Mouse (Mus musculus): ENCODE measurements around the gene Stx3. TPM values are rescaled to one million over a fixed set of nuclear protein-coding genes. Genes with fewer than 3 reads are reported as not detected.

Gene Stx3
- total RNA-seq, 2 experiments from 2014 or later = 28.2 to 36.3 TPM

DNA sequence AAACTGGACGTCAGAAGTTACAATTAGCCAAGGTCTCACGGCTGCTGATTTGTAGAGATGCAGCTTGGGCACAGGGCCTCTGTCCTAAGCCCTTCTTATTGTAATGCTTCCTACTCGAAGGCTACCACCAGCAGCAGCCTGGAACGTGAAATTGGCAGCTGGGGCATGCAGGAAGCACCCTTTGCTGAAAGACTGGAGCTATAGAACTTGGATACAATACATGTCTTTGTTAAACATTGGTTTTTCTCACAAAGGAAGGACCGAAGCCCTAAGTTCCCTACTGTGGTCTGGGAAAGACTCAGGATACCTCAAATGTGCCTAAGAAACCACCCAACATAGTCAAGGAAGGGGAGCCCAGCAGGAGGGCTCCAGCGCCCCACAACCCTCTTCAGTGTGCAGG is 11.4 kb downstream of the Stx3 start:
- no peak for DNase-seq

GRCm38 (mm10) chr19:11807251-11807650 is 12.0 kb downstream of the Stx3 start:
- DNase-seq = no peak

- no peak for DNase-seq
These were observed 14.8 kb downstream of the Stx3 start for GRCm38 (mm10) chr19:11804423-11804822.

GRCm38 (mm10) chr19:11800531-11801315 is 18.5 kb downstream of the Stx3 start:
- no peak for DNase-seq

DNA sequence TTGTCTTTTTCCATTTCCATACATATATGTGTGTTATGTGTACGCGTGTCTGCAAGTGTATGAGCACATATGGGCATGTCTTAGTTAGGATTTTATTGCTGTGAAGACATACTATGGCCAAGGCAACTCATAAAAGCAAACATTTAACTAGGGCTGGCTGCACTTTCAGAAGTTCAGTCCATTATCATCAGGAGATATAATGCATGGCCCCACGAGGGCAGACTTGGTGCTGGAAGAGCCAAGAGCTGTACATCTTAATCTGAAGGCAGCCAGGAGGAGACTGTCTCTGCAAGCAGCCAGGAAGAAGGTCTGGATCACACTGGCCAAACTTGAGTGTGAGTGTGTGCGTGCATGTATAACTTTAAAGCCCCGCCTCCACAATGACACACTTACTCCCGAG is 24.8 kb downstream of the Stx3 start:
- DNase-seq = no peak

DNA sequence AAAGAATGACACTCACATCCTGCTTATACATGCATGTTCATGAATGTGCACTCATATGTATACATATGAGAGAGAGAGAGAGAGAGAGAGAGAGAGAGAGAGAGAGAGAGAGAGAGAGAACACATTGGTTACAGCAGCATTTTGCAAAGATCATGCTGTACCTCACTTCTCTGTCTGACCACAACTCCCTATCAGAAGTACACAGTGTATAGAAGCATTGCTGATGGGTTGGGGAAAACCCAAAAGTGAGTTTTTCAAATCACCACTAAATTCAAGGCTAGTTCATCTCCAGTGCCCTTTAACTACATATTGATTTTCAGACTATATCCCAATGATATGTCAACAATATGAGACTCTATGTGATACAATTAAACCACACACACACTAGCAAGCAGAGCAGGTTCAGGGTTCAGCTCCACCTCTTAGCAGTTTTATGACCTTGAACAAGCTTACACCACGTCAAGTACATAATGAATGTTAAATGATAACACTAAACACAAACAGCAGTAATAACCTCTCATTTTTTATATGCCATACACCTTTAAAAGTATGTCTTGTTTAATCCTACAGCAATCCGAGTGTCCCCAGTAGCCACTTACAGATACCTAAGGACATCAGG is 25.4 kb downstream of the Stx3 start:
- no peak for DNase-seq

GRCm38 (mm10) chr19:11791825-11792224 is 27.4 kb downstream of the Stx3 start:
- no peak for DNase-seq

DNA sequence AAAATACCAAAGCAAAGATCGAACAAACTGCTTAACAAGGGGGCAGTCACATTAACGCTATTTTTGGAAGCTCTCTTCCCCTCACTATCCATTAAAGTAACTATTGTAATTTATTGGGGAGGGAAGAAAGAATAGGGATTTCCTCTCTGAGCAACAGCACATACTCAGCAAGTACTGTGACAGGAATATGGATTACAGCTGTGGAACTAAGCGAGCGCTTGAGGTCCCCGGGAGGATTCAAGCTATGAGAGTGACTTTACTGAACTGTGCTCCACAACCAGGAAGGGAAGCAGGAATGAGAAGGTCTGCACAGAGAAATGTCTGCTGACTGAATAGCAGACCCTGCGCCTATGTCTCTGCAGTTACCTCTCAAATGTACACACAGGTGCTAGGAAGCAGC is 30.3 kb downstream of the Stx3 start:
- no peak for DNase-seq

GRCm38 (mm10) chr19:11787826-11788225 is 31.4 kb downstream of the Stx3 start:
- no peak for DNase-seq

DNA sequence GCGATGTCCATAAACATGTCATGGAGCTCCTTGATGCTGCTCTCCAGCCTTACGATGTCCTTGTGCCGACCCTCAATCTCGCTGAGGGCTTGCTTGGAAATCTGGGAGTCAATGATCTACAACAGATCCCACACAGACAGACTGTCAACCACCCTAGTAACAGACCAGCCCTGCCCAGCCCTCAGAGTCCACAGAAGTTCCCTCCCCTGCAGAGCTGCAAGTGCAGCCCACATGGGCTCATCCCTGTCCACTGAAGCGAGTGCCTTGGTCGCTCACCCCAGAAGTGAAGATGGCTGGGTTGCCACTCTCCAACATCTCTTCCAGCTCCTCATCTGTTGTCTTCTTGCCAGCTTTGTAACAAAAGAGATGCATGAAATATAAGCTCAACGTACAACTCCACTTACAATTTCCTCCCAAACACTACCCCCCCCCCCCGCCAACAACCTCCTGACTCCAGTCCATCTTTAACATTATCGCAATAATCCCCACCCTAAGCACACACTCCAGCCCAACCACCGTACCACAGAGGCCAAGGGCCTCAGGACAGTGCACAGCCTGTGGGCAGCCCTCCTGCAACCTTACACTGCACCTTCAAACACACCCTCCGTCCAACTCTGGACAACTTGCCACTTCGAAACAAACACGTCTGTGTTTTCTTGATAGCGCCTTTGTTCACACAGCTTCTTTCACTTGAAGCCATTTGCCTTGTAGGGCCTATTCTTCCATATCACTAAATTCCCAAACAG is 33.6 kb downstream of the Stx3 start:
- DNase-seq = no peak

DNA sequence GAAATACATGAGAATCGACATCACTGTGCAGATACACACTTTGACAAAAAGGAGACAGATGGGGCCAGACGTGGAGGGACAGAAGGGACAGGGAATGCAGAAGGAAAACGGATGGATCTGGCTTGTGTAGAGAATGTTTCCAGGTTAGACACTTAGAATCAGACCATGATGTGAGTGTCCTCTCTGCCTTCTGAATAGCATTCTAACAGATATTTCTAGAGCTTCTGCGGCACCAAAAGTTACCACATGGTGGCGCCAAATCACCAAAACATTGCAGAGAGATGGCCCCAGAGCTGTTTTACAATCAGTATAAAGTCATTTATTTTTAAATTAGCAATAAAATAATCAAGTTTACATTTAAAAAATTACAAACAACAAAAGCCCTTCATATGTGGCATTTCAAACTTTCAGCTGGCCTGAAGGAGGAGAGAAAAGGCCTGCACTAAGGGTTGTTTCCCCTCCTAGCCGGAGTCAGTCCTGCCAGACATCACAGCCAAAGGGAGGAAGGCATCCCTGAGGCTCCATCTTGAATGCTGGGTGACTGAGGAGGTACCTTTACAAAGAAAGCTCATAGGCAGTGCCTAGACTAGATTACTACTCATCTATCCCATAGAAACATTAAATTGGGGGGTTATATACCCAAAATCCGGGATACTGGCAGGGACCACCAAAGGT is 41.9 kb downstream of the Stx3 start:
- peak; percentile 31 to 53 for DNase-seq

- DNase-seq = peak; percentile 78 to 85
These were observed 48.9 kb downstream of the Stx3 start, which contains the start of gene Mrpl16 for GRCm38 (mm10) chr19:11770205-11770892. Gene Mrpl16, plus strand, starts transcription at chr19:11770391.

- DNase-seq = no peak
These were observed 49.8 kb downstream of the Stx3 start for GRCm38 (mm10) chr19:11769257-11769920.

DNA sequence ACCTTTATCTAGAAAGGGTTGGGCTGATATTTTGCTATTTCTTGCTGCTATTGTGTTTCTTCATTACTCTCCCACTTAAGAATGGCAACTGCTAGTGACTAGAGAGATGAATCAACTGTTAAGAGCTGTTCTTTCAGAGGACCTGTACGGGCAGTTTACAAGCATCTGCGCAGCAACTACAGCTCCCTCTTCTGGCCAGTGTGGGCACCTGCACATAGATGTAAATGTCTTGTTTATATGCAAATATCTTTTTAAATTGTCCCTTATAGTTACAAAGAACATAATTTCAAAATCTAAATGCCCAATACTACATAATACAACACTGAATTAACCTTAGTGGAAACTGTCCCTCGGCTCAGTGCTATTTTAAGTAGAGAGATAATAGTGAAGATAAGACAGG is 51.0 kb downstream of the Stx3 start:
- DNase-seq = no peak

DNA sequence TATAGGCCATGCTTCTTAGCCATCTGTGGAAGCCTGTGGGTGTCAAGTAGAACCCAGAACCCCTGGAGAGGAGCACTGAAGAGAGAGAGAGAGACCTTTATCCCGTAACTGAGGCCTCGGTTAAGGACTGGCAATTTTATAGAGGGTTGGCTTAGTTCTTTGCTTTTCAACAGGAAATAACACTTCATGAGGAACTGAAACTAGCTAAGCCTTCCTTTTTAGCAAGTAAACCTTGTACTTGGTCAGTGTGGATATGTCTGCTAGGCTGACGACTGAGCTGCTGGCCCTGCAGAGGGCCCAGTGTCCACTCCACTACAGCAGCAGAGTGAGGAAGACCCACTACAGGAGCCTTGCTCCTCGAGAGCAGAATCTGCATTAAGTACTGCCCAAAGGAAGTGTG is 52.8 kb downstream of the Stx3 start:
- DNase-seq = no peak

- DNase-seq = no peak
These were observed 54.1 kb downstream of the Stx3 start for GRCm38 (mm10) chr19:11765059-11765458.

DNA sequence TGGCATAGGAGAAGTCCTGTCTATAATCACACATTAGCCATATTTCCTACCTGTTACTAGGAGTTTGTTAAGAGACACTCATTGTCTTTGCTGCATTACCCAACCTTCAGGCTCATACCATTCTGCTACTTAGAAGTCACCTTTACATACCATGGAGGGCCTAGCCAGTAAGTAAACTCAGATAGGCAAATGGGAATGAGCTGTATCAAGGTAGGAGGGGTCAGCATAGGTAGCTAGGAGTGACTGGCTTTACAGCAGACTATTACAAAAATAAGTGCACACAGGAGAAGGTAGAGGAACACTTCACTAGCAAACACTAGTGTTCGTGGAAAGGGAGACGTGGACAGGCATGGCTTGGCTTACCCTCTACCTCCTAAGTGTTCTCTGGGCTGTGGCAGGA is 71.9 kb downstream of the Stx3 start, which contains the start of gene Gif:
Gene Gif, plus strand, starts transcription at position 257 of the 400 bp plus-strand sequence.
- no peak for DNase-seq

DNA sequence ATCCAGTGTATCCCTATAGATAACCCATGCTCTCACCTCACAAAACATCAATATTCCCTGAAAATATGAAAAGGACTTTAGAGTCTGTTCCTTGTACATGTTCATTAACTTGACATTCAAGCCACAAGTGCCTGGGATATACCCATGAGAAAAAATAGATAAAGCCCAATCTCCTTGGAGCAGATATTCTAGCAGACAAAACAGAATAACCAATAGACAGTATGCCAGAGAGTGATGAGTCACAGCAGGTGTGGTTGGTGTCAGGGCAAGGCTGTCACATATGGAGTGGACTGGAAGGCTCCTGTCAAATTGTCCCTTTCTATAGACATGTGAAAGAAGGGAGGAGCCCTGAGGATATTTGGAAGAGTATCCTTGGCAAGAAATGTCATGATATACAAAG is 73.5 kb downstream of the Stx3 start:
- no peak for DNase-seq

DNA sequence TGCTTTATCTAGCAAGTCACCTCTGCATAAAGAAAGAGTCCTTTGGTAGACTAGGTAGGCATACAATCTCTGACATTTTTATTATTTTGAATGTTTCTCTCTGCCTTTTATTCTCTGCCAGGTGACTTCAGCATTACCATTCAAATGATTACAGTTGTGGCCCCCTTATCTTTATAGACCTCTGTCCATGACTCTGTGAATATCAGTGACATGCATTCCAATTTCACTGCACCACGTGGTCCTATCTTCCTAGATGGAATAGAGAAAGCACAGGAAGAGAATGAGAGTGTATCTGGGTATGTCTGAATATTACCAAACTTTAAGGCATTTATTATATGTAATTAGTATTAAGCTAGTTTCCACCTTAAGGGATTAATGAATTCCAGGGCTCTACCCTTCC is 82.7 kb downstream of the Stx3 start:
- DNase-seq = no peak

- DNase-seq = no peak
These were observed 88.9 kb downstream of the Stx3 start for GRCm38 (mm10) chr19:11730278-11730677.

DNA sequence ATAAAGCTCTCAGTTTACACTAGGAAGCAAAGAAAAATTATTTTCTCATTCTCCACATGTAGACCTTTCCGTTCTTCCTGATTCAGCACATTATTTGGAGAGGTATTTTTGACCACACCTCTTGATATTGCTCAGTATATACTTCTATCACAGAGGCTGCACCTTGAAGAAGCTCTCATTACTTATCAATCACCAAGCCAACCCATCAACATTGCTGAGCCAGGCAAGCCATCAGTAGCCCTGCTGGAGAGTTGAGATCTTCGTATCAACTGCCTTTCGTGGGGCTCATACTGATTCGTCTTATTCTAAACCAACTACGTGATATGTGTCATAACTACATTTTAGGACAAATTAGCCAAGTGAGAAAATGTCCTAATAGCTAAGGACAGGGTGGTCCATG is 91.9 kb downstream of the Stx3 start:
- DNase-seq = no peak

GRCm38 (mm10) chr19:11725915-11726314 is 93.3 kb downstream of the Stx3 start:
- no peak for DNase-seq

Data from layer of hippocampus, postnatal 36 days (tissue).